Mouse (Mus musculus): Measurements from ENCODE around the gene Hdac9.

Gene Hdac9

DNA sequence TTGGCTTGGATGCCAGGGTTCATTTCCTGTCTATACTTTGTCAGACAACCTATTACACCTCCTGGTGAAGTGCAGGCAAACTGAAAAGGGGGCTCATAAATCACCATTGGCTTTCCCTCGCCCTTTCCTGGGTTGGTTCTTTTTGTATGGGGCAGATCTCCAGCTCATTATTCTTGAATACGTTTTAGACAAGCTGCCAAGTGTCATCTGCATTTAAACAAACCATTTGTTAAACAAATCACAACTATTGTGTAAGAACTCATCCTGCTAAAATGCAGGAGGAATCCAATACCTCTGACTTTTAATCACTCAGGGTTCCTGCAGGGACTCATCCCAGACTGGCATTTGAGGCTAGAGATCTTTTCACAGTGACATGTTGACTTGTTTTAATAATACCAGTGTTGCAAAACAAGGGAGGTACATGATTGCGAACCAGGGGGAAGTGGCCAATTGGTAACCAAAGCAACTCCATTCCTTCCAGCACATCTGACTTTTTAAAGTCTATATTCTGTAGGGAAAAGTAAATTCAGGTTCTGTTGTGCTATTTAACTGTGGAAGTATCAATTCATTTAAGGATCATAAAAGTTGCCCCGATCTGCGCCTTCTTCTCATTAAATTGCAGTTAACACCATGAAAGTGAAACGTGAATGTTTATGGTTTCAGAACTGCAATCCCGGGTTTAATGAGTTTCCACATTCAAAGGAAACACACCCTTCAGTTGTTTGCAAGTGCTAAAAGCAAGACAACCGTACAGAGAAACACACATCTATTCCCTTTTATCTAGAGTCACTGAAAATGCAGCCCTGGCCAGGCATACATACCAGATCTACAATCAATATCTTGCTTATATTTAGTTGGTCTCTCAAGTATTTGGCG is 696.6 kb downstream of the Hdac9 start:
- DNase-seq (ENCODE audit: low spot score in 2 of 2): no peak

DNA sequence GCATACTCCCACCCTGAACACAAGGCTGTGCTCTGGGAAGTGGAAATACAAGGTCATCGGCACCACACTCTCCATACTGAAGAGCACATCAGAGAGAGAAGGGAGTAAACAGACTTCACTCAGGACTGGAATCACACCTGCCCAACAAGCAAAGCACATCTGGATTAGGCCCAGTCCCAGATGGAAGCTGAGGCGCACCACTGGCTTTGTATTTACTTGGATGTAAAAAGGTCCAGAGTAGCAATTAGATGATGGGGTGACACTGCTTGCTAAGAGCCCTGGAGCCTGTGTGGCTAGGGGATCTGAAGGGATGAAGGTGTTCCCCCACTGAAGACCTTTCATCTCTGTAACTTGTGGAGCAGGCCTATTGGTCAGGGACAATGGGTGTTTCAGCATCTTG is 698.3 kb downstream of the Hdac9 start:
- no peak for DNase-seq (ENCODE audit: low spot score in 2 of 2)

DNA sequence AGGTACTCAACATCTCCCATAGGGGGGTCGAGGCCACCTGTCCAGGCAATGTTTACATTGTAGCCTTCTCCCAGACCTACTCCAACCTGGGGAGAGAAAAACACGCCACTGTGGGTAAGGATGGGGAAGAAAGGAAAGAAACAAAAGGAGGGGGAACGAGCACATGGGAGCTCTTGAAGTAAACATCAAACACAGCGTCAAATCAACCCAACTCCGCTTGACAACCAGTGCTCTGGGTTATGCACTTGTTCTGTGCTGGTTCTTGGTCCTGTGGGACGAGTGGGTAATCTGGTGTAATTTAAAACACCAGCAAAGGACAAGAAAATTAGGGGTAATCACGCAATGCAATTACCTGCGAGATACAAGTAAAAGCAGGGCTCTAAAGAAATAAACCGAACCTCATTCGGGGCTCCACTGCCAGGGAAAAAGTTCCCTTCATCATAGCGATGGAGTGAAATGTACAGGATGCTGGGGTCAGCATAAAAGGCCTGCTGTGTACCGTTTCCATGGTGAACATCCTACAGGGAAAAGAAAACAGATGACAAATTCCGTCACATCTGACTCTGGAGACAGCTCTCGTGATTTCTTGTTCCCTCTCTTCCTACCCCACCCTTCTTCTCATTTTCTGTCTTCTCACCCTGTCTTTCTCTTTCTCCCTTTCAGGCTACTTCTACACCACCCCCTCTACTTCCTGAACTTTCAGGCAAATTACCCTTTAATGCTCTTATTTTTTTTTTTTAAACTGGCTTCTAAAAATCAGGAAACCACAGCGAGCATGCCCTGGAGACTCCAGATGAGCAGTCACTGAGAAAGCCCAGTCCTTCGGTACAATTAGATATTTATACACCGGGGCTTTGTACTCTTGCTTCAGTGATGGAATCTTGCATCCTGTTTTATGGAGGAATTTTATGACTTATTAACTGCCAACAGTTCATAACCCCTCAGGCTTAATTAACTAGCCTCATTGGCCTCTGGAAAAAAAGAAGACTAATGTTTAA is 701.6 kb downstream of the Hdac9 start:
- no peak for DNase-seq (ENCODE audit: low spot score in 2 of 2)

DNA sequence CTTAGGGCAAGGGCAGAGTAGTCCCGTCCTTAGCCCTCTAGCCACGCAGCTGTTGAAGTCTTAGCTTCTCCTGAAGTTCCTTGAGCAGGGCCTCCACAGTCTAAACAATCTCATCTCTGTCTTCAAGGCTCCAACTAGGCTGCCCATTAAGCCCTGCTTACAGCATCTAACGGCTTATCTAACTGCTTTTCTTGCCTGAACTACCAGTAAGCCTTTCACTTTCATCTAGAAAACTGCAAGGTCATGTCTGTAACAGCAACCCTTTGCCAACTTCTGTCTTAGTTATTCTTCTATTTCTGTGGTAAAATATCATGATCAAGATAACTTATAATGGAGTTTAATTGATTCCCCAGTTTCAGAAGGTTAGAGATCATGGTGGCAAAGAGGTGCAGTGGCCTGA is 704.7 kb downstream of the Hdac9 start:
- DNase-seq (ENCODE audit: low spot score in 2 of 2): no peak

DNA sequence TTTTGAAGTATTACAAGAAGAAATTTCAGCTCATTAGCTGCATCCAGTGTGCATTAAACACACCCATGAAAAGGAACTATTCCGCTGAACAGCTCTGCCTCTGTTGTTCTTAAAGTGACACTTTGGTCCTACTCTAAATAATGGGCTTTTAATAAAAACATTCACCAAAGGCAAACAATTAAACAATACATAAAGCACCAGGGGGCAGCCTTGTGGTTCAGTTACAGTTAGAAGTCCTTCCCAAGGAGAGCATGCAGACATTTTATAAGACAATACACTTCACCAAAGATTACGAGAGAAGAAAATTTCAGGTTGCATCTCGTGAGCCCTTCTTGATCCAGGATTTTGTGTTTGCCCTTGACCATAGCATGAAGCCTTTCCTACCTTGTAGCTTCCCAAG is 715.4 kb downstream of the Hdac9 start:
- no peak for DNase-seq (ENCODE audit: low spot score in 2 of 2)

DNA sequence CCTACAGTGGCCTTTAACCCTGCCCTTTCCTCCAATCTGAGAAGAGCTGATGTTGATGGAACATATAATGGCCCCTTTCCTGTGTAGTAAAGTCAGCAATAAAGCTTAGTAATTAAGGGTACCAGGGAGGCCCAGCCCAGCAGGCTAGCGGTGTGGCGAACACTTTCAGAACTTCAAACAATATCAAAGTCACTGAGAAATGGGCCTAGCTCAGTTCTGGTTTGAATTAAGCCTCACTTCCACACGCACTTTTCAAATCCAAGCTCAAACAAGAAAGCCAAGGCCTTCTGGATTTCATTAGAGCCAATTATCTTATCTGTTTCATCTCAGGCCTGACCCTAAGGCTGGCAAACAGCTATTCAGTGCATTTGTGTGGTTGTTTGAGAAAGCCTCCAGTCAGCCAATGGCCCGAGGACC is 716.9 kb downstream of the Hdac9 start:
- no peak for DNase-seq (ENCODE audit: low spot score in 2 of 2)

DNA sequence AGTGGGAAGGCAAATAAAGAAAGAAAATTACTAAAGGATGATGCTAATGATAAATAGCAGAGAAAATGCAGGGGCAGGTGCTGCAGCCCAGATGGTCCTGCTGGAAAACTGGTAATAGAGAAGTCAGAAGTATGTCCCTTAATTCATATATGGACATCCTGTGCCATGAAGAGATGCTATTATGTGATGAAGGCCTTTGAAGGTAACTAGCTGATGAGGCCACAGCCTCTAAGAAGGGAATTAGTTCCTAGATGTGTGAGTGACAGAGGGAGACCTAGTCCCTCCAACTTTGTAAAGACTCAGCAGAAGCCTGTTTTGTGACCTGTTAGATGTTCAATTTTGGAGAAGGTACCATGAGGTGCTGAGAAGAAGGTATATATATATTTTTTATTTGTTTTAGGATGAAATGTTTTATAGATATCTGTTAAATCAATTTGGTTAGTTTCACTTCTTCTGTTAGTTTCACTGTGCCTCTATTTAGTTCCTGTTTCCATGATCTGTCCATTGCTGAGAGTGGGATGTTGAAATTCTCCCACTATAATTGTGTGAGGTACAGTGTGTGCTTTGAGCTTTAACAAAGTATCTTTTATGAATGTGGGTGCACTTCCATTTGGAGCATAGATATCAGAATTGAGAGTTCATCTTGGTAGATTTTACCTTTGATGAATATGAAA is 721.6 kb downstream of the Hdac9 start:
- no peak for DNase-seq (ENCODE audit: low spot score in 2 of 2)

DNA sequence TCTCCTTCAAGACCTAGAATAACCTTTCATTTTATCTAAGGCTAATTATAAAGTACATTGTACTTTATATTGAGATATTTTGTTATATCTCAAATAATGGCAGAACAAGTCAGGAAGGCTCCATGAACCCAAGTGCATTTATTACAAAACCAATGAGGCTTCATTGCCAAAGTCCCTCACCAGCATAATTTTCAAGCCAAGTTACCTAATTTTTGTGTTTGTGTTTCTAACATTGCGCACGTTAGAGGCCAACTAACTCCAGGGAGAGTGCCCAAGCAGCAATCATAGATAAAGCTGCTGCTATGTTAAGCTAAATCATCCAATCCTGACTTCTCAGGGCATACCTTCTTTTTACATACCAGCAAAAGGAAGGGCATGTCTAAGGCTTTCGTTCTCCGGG is 722.8 kb downstream of the Hdac9 start:
- no peak for DNase-seq (ENCODE audit: low spot score in 2 of 2)

DNA sequence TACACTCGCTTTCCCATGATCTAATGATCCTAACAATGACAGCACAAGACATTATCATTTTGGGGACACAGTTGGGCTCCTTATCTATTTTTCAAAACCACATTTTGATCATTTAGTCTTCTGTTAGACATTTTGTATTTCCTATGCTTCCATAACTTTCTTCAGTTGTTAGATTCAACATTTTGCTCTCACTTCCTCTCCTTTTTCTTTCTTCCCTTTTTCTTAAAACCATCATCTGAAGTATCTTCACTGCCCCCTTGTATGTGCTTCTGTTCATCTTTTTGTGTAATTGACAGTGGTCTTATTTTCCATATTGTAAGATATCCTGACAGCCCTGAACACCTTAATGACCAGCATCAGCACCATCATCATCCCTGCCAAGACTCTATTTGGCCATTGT is 725.6 kb downstream of the Hdac9 start:
- DNase-seq (ENCODE audit: low spot score in 2 of 2): no peak

DNA sequence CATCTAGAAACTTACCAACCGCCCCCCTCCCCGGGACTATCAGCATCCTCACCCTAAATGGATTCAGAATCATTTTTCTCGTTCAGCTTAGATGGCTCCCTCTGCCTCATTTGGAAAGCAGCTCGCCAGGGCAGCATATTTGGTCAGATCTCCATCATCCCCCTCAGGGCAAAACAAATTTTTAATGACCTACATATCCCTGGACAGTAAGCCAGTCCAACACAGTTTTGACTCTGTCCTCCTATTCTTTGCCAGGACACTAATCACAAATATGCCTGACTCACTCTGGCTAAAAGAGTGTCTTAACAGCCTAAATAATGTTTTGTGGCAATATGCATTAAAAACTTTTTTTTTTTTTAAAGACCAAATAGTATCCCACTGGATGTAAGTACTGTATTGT is 738.0 kb downstream of the Hdac9 start:
- no peak for DNase-seq (ENCODE audit: low spot score in 2 of 2)

DNA sequence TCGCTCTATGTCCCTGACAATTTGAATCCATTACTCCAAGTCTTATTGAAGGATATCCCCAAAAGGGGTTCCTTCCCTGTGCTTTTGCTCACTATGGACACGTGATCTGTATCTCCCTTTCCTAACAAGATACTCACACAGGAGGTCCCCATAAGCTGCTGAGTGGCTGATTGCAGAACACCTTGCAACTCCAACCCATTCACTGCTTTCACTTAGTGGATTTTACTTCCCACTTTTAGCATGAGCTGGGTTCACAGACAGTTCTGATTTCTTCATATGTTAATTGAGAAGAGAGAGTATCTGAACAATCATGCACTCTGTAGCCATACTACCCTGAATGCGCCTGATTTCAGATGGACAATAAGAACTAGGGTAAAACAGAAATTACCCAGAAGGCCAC is 740.1 kb downstream of the Hdac9 start:
- no peak for DNase-seq (ENCODE audit: low spot score in 2 of 2)

DNA sequence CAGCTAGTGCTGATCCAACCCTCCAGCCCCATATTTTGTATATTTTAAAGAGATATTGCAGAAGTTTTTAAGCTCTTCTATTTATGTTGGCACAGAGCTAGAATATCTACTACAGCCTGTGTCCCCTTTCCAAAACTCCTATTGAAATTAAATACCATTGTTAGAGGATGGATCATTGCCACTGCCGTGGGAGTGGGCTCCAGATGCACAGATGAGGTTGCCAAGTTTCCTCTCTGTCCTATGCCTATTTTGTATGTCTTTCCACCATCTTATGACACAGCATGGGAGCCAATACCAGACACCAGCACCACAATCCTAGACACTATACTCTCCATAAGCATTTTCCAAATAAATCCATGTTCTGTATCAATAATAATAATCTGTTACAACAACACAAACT is 743.9 kb downstream of the Hdac9 start:
- DNase-seq (ENCODE audit: low spot score in 2 of 2): no peak

DNA sequence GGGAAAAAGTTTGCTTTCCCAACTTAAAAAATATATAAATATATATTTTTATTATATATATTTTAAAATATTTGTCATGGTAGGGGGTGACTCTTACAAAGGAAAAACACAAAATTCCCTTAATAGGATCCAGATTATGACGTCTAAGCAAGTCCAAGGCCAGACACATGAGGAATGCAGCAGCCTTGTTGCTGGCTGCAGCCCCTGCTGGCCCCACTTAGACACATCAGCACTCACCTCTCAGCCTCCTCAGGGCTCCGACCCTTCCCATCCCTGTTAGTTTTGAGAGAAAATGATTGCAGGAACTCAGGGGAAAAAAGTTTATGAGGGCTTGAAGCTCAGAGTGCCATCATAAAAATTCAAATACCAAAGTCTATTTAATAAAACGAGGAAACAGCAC is 746.3 kb downstream of the Hdac9 start:
- no peak for DNase-seq (ENCODE audit: low spot score in 2 of 2)

DNA sequence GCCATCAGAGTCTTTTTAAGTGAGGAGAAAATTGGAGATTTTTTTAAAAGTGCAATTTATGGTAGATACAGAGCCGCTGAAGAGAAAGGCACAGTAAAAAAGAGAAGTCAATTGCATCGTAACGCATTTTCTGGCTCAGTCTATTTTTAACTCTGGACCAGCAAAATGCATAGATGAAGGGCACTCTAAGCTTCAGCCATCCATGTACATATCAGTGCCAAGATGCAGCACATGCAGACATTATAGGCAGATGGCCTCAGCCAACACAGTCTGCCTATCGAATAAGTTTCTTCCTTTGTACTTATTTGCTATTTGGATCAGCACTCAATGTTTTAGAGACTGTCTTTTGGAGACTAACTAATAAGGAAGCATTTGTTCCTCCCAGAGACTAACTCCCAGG is 751.2 kb downstream of the Hdac9 start:
- no peak for DNase-seq (ENCODE audit: low spot score in 2 of 2)

DNA sequence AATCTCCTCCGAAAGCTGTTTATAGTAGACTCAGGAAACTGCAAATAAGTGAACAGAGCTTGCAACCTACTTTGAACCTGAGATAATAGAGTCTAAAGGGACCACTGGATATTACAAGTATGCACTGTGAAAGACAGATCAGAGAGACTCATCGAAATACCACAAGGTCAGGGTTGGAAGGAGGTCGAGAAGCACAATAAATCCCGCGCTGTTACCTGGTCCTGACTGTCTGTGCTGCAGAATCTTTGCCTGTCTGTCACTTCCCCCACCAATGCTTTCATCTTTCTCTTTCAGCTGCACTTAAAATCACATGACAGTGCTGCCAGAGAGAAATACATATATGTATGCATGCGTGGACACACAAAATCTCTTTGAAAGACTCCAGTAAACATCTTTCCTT is 760.6 kb downstream of the Hdac9 start:
- DNase-seq (ENCODE audit: low spot score in 2 of 2): no peak

DNA sequence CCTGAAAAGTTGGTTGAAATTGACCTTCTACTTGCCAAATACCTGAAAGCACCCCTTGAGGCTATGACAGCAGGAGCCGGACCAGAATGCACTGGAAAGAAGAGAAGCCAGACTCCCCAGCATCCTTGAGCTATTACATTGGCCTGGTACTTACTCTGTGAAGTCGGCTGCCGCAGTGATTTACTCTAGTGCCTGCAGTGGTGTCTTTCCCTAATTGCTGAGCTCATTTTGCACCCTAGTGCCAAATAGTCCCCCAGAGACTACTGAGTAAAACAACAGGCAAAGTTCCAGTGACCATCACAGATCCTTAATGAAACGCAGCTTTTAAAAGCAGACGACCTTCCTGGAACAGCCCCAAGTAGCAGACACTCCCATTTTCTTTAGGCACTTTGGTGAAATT is 761.2 kb downstream of the Hdac9 start:
- no peak for DNase-seq (ENCODE audit: low spot score in 2 of 2)

DNA sequence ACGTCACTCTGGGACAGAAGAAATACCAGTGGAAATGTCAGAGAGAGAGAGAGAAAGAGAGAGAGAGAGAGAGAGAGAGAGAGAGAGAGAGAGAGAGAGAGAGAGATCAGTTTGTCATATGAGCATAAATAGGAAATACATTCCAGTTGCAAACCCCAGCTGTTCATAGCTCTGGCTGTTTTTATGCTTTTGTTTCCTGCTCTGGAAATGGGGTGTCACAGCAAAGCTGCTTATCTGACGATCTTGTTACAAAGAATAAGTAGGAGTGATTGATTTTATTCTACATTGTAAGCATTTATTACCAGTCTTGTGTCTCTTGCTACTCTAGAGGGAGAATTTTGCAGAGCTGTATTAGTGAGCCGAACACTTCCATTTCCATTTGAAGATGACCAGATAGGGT is 762.1 kb downstream of the Hdac9 start:
- DNase-seq (ENCODE audit: low spot score in 2 of 2): no peak

DNA sequence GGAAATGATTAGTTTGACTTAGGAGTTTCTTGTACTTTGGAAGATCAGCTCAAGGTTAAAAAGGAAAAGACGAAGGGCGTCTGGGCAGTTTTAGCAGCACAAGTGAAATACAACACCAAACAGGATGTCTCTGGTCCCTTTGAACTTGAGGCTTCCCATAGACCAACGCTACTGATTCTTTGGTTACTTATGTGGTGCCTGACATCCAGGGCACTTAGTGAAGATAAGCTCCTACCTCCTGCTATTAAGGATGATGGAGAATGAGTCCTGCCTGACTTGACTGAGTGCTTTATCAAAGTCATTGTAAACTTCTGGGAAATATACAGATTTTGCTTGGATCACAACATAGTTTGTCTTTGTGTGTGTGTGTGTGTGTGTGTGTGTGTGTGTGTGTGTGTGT is 765.6 kb downstream of the Hdac9 start:
- DNase-seq (ENCODE audit: low spot score in 2 of 2): no peak

DNA sequence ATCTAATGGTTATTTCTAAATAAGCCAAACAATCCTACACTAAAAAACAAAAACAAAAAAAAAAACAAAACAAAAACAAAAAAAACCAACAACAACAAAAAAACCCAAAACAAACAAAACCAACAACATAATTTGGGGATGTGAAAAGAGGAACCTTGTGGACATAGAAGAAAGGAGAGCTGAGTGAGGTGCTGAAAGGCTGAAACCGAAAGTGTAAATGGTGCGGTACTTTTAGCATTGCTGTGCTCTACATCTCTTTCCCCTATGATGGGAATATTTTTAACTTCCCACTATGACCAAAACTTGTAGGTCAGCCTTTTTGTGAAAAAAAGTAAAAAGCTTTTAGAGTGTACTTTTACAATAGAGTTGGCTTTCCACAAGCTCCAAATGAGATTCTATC is 774.2 kb downstream of the Hdac9 start:
- no peak for DNase-seq (ENCODE audit: low spot score in 2 of 2)

DNA sequence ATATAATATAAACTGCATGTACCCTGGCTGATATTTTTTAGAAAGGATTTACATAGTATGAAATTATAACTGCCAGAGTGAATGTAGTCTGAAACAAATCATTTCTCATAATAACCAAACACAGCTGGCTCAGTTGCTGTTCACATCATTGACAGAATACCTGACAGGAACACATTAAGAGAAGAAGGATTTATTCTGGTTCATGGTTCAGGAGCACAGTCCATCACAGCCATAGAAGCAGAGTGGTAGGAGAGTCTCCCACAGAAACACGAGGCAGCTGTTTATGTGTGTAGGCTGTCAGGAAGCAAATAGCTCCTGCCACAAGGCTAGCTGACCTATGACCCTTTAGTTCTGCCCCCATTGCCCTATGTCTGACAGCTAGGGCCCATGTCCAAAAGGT is 803.6 kb downstream of the Hdac9 start:
- DNase-seq (ENCODE audit: low spot score in 2 of 2): no peak

DNA sequence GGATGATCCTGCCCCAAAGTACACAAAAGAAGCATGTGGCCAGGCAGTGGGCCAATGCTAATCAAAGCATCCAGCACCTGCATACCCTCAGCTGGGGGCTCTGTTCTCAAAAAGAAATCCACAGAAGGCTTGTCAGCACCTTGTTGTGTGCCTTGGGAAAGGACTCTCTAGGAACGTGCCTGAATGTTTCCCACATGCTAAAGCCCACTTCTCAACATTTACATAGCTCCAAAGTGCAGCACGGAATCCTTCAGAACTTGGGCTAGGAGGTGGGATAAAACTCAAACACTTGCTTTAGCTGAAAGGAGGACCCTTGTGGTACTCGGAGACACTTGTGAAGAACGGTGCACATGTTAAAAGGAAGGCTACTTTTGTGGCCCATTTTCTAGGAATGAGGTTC is 823.9 kb downstream of the Hdac9 start:
- DNase-seq (ENCODE audit: low spot score in 2 of 2): no peak

DNA sequence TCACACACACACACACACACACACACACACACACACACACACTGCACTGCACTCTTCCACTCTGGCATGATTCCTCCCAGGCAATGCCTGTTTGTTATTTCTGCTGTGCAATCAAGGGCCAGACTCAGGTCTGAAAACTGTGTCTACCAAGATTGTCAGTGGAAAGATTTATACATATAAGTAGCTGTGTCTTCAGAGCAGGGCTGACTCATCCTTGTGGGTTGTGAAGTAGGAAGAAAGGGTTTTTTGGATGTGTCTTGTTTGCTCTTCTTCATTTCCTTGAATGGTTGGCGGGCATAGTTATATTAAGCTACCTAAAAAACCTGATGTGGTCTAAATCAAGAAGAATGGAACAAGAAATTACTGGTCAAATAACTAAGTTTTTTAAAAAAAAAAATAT is 825.0 kb downstream of the Hdac9 start:
- no peak for DNase-seq (ENCODE audit: low spot score in 2 of 2)

Data from frontal cortex, postnatal 14 days (tissue).